ENCODE assay signal across 25 mouse cellular contexts in the genomic region with DNA sequence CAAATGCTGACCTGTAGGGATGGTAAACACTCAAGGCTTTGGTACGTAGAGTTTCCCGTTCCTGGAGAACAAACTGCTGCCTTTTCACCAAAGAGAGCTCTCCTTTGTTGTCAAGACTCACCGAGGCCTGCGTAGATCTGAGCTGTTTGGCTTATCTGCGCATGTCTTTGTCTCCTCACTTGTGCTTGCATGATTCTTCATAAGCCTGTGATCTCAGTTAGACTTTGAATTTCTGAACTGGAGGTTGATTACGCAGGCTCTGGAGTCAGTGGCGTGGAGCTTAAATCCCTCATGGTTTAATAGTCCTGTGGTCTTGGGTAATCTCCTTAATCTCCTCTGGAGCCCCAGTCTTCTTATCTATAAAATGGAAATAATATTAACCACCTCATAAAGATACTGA. TPM values are rescaled to one million over a fixed set of nuclear protein-coding genes. Genes with fewer than 3 reads are reported as not detected.
DNase-seq lines count a peak whose midpoint lies in the region; ATAC-seq and TF ChIP-seq lines count a peak whose summit lies in the region.
"Had no signal": no experiment of that assay in that cellular context is flagged by ENCODE, and none has a peak within 500 bp of the region (broad histone marks: within the 10 kb centered on the region; RNA-seq: fewer than 3 reads in every experiment).

No protein-coding gene starts in this region.

- 44% methylated on average over 7 of the region's 7 CpGs for WGBS in midbrain, embryonic 14.5 days
- WGBS in midbrain, postnatal 0 days = 50% methylated on average over 7 of the region's 7 CpGs
- 84% methylated on average over 7 of the region's 7 CpGs for WGBS in embryonic facial prominence, embryonic 13.5 days
- WGBS in stomach, postnatal 0 days = 64% methylated on average over 7 of the region's 7 CpGs
- 91% methylated on average over 7 of the region's 7 CpGs for WGBS in kidney, embryonic 15.5 days

- H3K4me3 ChIP-seq in midbrain, embryonic 14.5 days (replicated peaks; ENCODE audit: low read depth, low read length) = no peak overlapping the region
- H3K4me3 ChIP-seq in midbrain, postnatal 0 days (ENCODE audit: low read depth, low read length) = no peak overlapping the region
- no peak overlapping the region for H3K4me3 ChIP-seq in embryonic facial prominence, embryonic 13.5 days
- H3K4me3 ChIP-seq in stomach, postnatal 0 days (ENCODE audit: low read depth, low read length) = no peak overlapping the region
- no peak overlapping the region for H3K4me3 ChIP-seq in kidney, embryonic 15.5 days (replicated peaks)
- H3K4me3 ChIP-seq: erythroblast, embryonic 14.5 days; forebrain, embryonic 12.5 days; heart, embryonic 15.5 days; lung, embryonic 15.5 days; megakaryocyte, embryonic 14.5 days; neural tube, embryonic 15.5 days had no signal

- peak; percentile 36 for DNase-seq in midbrain, embryonic 14.5 days
- no peak for DNase-seq in midbrain, postnatal 0 days (ENCODE audit: low spot score)
- DNase-seq in stomach, postnatal 0 days (ENCODE audit: low spot score) = no peak
- DNase-seq in right cerebral cortex, postnatal 36 days (ENCODE audit: low spot score in 2 of 2) = no peak
- DNase-seq in liver = no peak
- no peak for DNase-seq in urinary bladder, postnatal 25 days (ENCODE audit: low spot score)
- DNase-seq: adrenal gland, postnatal 14 days; cerebellum, adult 9-10 months; gastrocnemius, postnatal 36 days; heart, postnatal 36 days; kidney, adult 11 months; kidney, postnatal 10 days; lung, postnatal 36 days; right cerebral cortex, adult 18-20 months had no signal

- H3K9me3 ChIP-seq in midbrain, embryonic 14.5 days (ENCODE audit: control insufficient read depth, low read length) = no peaks in the 10 kb centered on the region
- H3K9me3 ChIP-seq in midbrain, postnatal 0 days (ENCODE audit: low read length) = no peaks in the 10 kb centered on the region
- no peaks in the 10 kb centered on the region for H3K9me3 ChIP-seq in embryonic facial prominence, embryonic 13.5 days
- no peaks in the 10 kb centered on the region for H3K9me3 ChIP-seq in stomach, postnatal 0 days (ENCODE audit: control insufficient read depth, low read length)
- no peaks in the 10 kb centered on the region for H3K9me3 ChIP-seq in kidney, embryonic 15.5 days (replicated peaks)
- H3K9me3 ChIP-seq: forebrain, embryonic 12.5 days; heart, embryonic 15.5 days; lung, embryonic 15.5 days; megakaryocyte, embryonic 14.5 days; neural tube, embryonic 15.5 days had no signal

- H3K4me2 ChIP-seq in midbrain, embryonic 14.5 days (ENCODE audit: low read length) = no peak overlapping the region
- H3K4me2 ChIP-seq in midbrain, postnatal 0 days (ENCODE audit: low read depth, low read length, poor library complexity, severe bottlenecking) = no peak overlapping the region
- no peak overlapping the region for H3K4me2 ChIP-seq in embryonic facial prominence, embryonic 13.5 days
- H3K4me2 ChIP-seq in stomach, postnatal 0 days (replicated peaks; ENCODE audit: low read depth) = no peak overlapping the region
- no peak overlapping the region for H3K4me2 ChIP-seq in kidney, embryonic 15.5 days
- H3K4me2 ChIP-seq: forebrain, embryonic 12.5 days; heart, embryonic 15.5 days; hindbrain, embryonic 14.5 days; lung, embryonic 15.5 days; neural tube, embryonic 15.5 days had no signal

- ATAC-seq in midbrain, embryonic 14.5 days (ENCODE audit: low FRiP score, low TSS enrichment) = no peak
- no peak for ATAC-seq in midbrain, postnatal 0 days (ENCODE audit: low FRiP score)
- ATAC-seq in embryonic facial prominence, embryonic 13.5 days (ENCODE audit: insufficient number of reproducible peaks, insufficient read depth, low FRiP score, low TSS enrichment, low read depth) = no peak
- no peak for ATAC-seq in stomach, postnatal 0 days (ENCODE audit: low FRiP score, low TSS enrichment)
- no peak for ATAC-seq in kidney, embryonic 15.5 days (replicated peaks; ENCODE audit: low FRiP score)
- ATAC-seq: midbrain, embryonic 16.5 days had no signal

- H3K27me3 ChIP-seq in midbrain, embryonic 14.5 days (ENCODE audit: control insufficient read depth, insufficient read depth, low read length) = no peaks in the 10 kb centered on the region
- no peaks in the 10 kb centered on the region for H3K27me3 ChIP-seq in midbrain, postnatal 0 days (ENCODE audit: insufficient read depth, low read length)
- H3K27me3 ChIP-seq in embryonic facial prominence, embryonic 13.5 days = no peaks in the 10 kb centered on the region
- H3K27me3 ChIP-seq in stomach, postnatal 0 days (ENCODE audit: control insufficient read depth, insufficient read depth, low read length) = no peaks in the 10 kb centered on the region
- H3K27me3 ChIP-seq in kidney, embryonic 15.5 days = no peaks in the 10 kb centered on the region
- H3K27me3 ChIP-seq: forebrain, embryonic 12.5 days; heart, embryonic 15.5 days; lung, embryonic 15.5 days; megakaryocyte, embryonic 14.5 days; neural tube, embryonic 15.5 days had no signal

- H3K4me1 ChIP-seq in midbrain, embryonic 14.5 days (ENCODE audit: control insufficient read depth, insufficient read depth, low read length) = peaks cover 20% of the 10 kb centered on the region
- no peaks in the 10 kb centered on the region for H3K4me1 ChIP-seq in midbrain, postnatal 0 days (ENCODE audit: insufficient read depth, low read length)
- peaks cover 70% of the 10 kb centered on the region for H3K4me1 ChIP-seq in embryonic facial prominence, embryonic 13.5 days
- peaks cover 4% of the 10 kb centered on the region; the same call in 1 of the 2 replicates for H3K4me1 ChIP-seq in stomach, postnatal 0 days (replicated peaks; ENCODE audit: control insufficient read depth, insufficient read depth)
- H3K4me1 ChIP-seq in kidney, embryonic 15.5 days = peaks cover 35% of the 10 kb centered on the region

- TF ChIP-seq EP300 in stomach, postnatal 0 days (optimal IDR thresholded peaks at IDR 0.05) = no peak

- H3K36me3 ChIP-seq in midbrain, embryonic 14.5 days (ENCODE audit: control insufficient read depth, insufficient read depth, low read length) = no peaks in the 10 kb centered on the region
- H3K36me3 ChIP-seq in midbrain, postnatal 0 days (ENCODE audit: insufficient read depth, low read length) = no peaks in the 10 kb centered on the region
- no peaks in the 10 kb centered on the region for H3K36me3 ChIP-seq in embryonic facial prominence, embryonic 13.5 days
- H3K36me3 ChIP-seq in stomach, postnatal 0 days (ENCODE audit: control insufficient read depth, insufficient read depth, low read length) = no peaks in the 10 kb centered on the region
- no peaks in the 10 kb centered on the region for H3K36me3 ChIP-seq in kidney, embryonic 15.5 days
- H3K36me3 ChIP-seq: forebrain, embryonic 12.5 days; heart, embryonic 15.5 days; lung, embryonic 15.5 days; neural tube, embryonic 15.5 days had no signal

- no peak overlapping the region for H3K9ac ChIP-seq in midbrain, embryonic 14.5 days (replicated peaks; ENCODE audit: low read length)
- no peak overlapping the region for H3K9ac ChIP-seq in midbrain, postnatal 0 days (replicated peaks; ENCODE audit: low read length, poor library complexity, severe bottlenecking)
- H3K9ac ChIP-seq in embryonic facial prominence, embryonic 13.5 days = no peak overlapping the region
- no peak overlapping the region for H3K9ac ChIP-seq in stomach, postnatal 0 days (ENCODE audit: low read length)
- no peak overlapping the region for H3K9ac ChIP-seq in kidney, embryonic 15.5 days
- H3K9ac ChIP-seq: forebrain, embryonic 12.5 days; heart, embryonic 15.5 days; hindbrain, embryonic 14.5 days; liver, embryonic 14.5 days; lung, embryonic 15.5 days; neural tube, embryonic 15.5 days had no signal

- no peak for TF ChIP-seq CTCF in midbrain, postnatal 0 days (IDR thresholded peaks at IDR 0.05)
- TF ChIP-seq CTCF in stomach, postnatal 0 days (IDR thresholded peaks at IDR 0.05; ENCODE audit: low read depth) = no peak

- no peak overlapping the region for H3K27ac ChIP-seq in midbrain, embryonic 14.5 days (replicated peaks; ENCODE audit: low read depth, low read length)
- H3K27ac ChIP-seq in midbrain, postnatal 0 days (ENCODE audit: low read depth, low read length) = no peak overlapping the region
- peak overlapping the region; percentile 86; the same call in 1 of the 2 replicates for H3K27ac ChIP-seq in embryonic facial prominence, embryonic 13.5 days
- H3K27ac ChIP-seq in stomach, postnatal 0 days (replicated peaks) = peak overlapping the region; percentile 40; the same call in 1 of the 2 replicates
- H3K27ac ChIP-seq in kidney, embryonic 15.5 days = no peak overlapping the region
- H3K27ac ChIP-seq: forebrain, embryonic 12.5 days; hindbrain, embryonic 14.5 days; liver, embryonic 14.5 days; neural tube, embryonic 15.5 days had no signal

RNA-seq across cellular contexts. Expression of a gene that starts 51.7 kb away (rescaled TPM):
- 29.8 and 34.3 TPM in 2 replicates for polyA plus RNA-seq in midbrain, embryonic 14.5 days (2014; fragmentation: Nextera tagmentation; extraction: Ambion mirVana)
- 18.5 and 18.8 TPM in 2 replicates for total RNA-seq in midbrain, postnatal 0 days (2014; rRNA removed)
- polyA plus RNA-seq in midbrain, postnatal 0 days (2015; fragmentation: Nextera tagmentation; extraction: Ambion mirVana) = 26.0 and 31.1 TPM in 2 replicates
- 37.0 and 44.5 TPM in 2 replicates for polyA plus RNA-seq in embryonic facial prominence, embryonic 13.5 days (2015; fragmentation: Nextera tagmentation; extraction: Ambion mirVana)
- polyA plus RNA-seq in stomach, postnatal 0 days (2015; fragmentation: Nextera tagmentation; extraction: Ambion mirVana) = 35.3 and 35.7 TPM in 2 replicates
- 38.9 and 41.5 TPM in 2 replicates for polyA plus RNA-seq in kidney, embryonic 15.5 days (2015; fragmentation: Nextera tagmentation; extraction: Ambion mirVana)

Comparison
In these comparisons a context has a peak if more than half of its experiments do, and no peak if none do; other contexts are left out.
1. H3K27ac ChIP-seq: peak in embryonic facial prominence, embryonic 13.5 days (single experiment) and stomach, postnatal 0 days (single experiment); none in midbrain, embryonic 14.5 days (single experiment), midbrain, postnatal 0 days (single experiment) and kidney, embryonic 15.5 days (single experiment).